15 mouse cellular contexts compared by ENCODE assay signal in the genomic region with DNA sequence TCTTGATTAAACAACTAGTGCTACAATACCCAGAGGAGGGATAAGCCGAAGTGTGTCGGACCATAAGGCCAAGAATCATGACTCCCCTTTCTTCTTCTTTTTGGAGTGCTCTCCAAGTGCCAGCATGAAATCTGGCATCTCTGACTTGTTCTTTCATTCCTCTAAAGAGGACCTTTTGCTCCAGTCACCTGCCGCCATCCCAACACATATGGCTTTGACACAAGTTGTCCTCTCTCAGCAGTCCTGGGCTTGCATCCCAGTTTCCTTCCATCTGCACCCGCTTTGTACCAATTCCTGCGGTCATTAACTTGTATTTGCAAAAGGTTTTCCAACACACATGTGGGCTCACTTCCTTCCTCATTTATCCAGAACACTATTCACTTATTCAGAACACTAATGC.
"Had no signal": no experiment of that assay in that cellular context is flagged by ENCODE, and none has a peak within 500 bp of the region (broad histone marks: within the 10 kb centered on the region; RNA-seq: fewer than 3 reads in every experiment).

No protein-coding gene starts in this region.

- H3K9ac ChIP-seq: liver, embryonic 15.5 days; midbrain, embryonic 12.5 days; neural tube, embryonic 15.5 days had no signal

- H3K4me1 ChIP-seq: limb, embryonic 10.5 days; liver, embryonic 15.5 days; megakaryocyte, embryonic 14.5 days; midbrain, embryonic 12.5 days had no signal

- ATAC-seq: lung, postnatal 0 days; midbrain, embryonic 16.5 days had no signal

- DNase-seq: kidney, adult 18-20 months; kidney, postnatal 10 days; kidney, postnatal 4 days; lung, adult 2 months; thymus, postnatal 4 days had no signal

- H3K36me3 ChIP-seq: limb, embryonic 10.5 days; liver, embryonic 15.5 days; midbrain, embryonic 12.5 days; neural tube, embryonic 15.5 days had no signal

- H3K4me3 ChIP-seq: limb, embryonic 10.5 days; liver, embryonic 15.5 days; megakaryocyte, embryonic 14.5 days; midbrain, embryonic 12.5 days; neural tube, embryonic 15.5 days had no signal

- H3K27ac ChIP-seq: limb, embryonic 10.5 days; liver, embryonic 15.5 days; macrophage; midbrain, embryonic 12.5 days; neural tube, embryonic 15.5 days; stomach, postnatal 0 days had no signal

- H3K4me2 ChIP-seq: liver, embryonic 11.5 days; liver, embryonic 15.5 days; midbrain, embryonic 12.5 days; neural tube, embryonic 15.5 days had no signal

- H3K27me3 ChIP-seq: liver, embryonic 15.5 days; megakaryocyte, embryonic 14.5 days; midbrain, embryonic 12.5 days; neural tube, embryonic 15.5 days had no signal

- H3K9me3 ChIP-seq: limb, embryonic 10.5 days; liver, embryonic 15.5 days; midbrain, embryonic 12.5 days; neural tube, embryonic 15.5 days had no signal
